Mouse (Mus musculus) megakaryocyte, embryonic 14.5 days (primary cell): ENCODE results near the gene Rrp9.

ENCODE experiments used
- FLI1 ChIP-seq: IDR thresholded peaks from 2 replicates; pipeline ENCODE4 v1.6.1; 2012; ENCODE audit warnings: low read length, inconsistent platforms, mixed read lengths
- GATA1 ChIP-seq: IDR thresholded peaks from 3 replicates; pipeline ENCODE4 v1.6.1; 2012; ENCODE audit warnings: mixed read lengths, low read length, inconsistent platforms, borderline replicate concordance

GRCm38 (mm10) chr9:106470991-106471750 is 4.6 kb upstream of the Rrp9 start:
- TF ChIP-seq GATA1 (no peak), FLI1 (no peak)
